Mouse (Mus musculus) left cerebral cortex, postnatal 36 days (tissue): ENCODE results near the gene Snrpf. TPM values are rescaled to one million over a fixed set of nuclear protein-coding genes. Genes with fewer than 3 reads are reported as not detected.
"Not testable (repeated sequence)": the region's sequence is repeated elsewhere in the genome, so short reads cannot be mapped to it uniquely, and the experiment has no call there.

Source experiments
- DNase-seq, 2 experiments: peaks; one replicate each; pipeline ENCODE4 v3.0.0; 2021 to 2022; ENCODE audit warnings: low spot score in 2 of 2, mixed read lengths in 1 of 2
- intact Hi-C: fragments of 180-260 bp; cut with DNase I; formaldehyde crosslinking; loops from one replicate; pipeline ENCODE4 v1.15.1; 2025
- total RNA-seq, 2 experiments: library from RNA; stranded (reverse); gene quantifications; 2 replicates each; pipeline ENCODE4 v1.2.3; 2021

Snrpf gene
- total RNA-seq, 2 experiments from 2014 or later = 14.9 to 17.3 TPM

DNA sequence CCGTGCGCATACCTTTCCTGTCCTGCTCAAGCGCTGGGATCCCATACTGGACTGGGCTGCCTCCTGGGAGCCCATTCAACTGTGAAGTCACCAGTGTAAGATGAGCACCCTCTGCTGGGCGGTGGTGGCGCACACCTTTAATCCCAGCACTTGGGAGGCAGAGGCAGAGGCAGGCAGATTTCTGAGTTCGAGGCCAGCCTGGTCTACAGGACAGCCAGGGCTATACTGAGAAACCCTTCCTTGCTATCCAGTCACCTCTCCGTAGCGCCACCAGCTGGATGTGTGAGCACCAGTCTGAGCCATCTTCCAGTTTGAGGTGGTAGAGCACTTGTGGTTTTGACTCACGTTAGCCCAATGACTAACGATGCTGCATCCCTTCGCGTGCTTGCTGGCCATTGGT is 3.0 kb upstream of the Snrpf start:
- intact Hi-C loops = no loop called here
- DNase-seq = no peak

DNA sequence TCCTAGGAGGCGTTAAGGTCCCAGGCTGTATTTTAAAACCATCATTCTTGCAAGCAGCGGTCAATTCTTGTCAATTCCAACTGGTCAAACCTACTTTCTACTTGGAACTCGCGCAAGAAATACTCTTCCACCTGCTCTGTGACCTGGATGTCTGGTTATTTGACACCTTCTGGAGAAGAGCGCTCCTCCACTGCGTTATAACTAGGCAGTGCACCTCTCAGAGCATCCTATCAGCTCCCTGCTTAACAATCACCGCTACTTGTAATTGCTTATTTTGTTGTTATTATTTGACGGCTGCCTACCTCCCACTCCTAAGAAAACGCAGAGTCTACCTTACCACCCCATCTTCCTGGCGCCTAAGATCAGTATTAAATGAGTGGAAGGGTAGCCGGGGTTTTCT is 710 bp downstream of the Snrpf start:
- intact Hi-C loops = no loop called here
- DNase-seq = no peak

DNA sequence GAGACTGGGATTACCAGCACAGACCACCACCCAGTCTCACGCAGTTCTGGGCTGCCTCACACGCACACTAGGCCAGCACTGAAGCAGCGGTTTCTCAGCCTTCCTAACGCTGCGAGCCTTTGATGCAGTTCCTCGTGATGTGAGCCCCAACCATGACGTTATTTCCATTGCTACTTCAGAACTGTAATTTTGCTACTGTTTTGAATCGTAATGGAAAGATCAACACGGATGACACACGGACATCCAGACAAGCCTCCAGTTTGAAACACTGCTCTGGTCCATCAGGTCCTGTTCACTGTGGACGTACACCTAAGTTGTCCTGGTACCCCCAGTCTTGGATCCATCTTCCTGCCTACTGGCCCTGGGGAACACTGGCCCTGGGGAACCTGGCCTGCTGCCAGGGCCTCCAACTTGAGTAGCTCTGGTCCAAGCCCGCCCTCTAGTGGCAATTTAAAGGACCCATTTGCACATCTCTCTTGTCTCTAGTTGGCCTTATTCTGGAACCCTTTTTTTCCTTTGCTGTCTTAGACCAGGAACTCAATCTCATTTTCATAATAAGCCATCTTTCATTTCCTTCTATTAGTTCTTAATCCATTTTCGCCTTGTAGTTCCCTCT is 12.1 kb downstream of the Snrpf start:
- intact Hi-C loops = loop anchor here (1.0 to 10.0 kb wide), 3 partner anchors 91 to 283 kb away; no protein-coding TSS in a partner anchor
- peak; percentile 49 to 57 for DNase-seq

DNA sequence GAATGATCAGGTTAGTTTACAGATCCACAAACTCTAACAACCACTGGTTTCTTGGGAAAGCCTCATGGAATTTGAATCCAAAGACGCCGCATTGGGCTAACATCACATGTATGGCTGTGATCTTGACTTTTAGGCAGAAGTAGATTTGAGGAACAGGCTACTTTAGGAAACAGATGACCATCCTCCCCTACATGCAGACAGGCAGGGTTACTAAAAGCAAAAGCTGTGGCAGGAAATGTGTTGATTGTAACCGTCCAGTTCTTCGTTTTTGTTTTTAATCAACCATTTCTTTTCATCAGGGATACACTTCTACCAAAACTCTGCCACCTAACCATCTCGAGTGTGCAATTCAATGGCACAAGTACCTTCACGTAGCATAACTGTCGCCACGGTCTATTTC is 13.5 kb downstream of the Snrpf start:
- DNase-seq = no peak
- intact Hi-C loops = loop anchor here (5.0 to 10.0 kb wide), 2 partner anchors 149 to 281 kb away; no protein-coding TSS in a partner anchor

DNA sequence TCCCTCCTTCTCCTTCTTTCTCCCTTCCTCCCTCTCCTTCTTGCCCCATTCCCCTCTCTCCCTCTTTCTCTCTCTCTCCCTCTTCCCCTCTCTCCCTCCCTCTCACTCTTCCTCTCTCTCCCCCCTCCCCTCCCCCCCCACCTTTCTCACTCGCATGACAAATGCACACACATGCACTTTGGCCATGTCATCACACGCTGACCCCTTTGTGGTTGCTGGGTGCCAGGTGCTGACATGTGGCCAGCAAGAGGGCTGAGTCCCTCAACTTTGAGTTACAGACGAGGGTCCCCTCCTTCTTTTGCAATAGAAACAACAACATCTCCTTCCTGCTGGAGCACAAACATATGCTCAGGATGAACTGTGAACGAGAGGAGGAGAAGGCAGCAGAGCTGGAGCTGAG is 14.5 kb downstream of the Snrpf start:
- DNase-seq = no peak
- intact Hi-C loops = loop anchor here (5.0 to 10.0 kb wide), 2 partner anchors 148 to 280 kb away; no protein-coding TSS in a partner anchor

DNA sequence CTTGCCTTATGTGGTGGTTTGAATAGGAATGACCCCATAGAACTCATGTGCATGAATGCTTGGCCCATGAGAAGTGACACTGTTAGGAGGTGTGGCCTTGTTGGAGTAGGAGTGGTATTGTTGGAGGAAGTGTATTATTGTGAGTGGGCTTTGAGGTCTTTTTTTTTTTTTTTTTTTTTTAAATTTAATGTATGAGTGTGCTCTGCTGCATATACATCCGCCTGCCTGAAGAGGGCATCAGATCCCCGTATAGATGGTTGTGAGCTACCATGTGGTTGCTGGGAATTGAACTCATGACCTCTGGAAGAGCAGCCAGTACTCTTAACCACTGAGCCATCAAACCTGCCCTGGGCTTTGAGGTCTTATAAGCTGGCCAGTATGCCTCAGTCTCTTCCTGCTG is 17.3 kb downstream of the Snrpf start:
- intact Hi-C loops = loop anchor here (10.0 kb wide), 1 partner anchor 277 kb away; no protein-coding TSS in a partner anchor
- no peak for DNase-seq

DNA sequence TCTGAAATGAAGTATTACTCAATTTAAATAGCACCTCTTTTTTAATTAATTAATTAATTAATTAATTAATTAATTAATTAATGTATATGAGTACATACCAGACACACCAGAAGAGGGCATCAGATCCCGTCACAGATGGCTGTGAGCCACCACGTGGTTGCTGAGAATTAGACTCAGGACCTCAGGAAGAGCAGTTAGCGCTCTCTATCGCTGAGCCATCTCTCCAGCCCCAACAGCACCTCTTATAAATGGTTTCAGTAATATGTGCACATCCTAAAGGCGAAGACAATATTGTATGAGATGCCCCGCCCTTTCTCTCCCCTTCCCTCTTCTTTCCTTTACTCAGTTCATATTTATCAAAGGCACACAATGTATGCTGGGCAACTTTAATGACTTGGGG is 20.8 kb downstream of the Snrpf start:
- no peak for DNase-seq
- intact Hi-C loops = no loop called here

DNA sequence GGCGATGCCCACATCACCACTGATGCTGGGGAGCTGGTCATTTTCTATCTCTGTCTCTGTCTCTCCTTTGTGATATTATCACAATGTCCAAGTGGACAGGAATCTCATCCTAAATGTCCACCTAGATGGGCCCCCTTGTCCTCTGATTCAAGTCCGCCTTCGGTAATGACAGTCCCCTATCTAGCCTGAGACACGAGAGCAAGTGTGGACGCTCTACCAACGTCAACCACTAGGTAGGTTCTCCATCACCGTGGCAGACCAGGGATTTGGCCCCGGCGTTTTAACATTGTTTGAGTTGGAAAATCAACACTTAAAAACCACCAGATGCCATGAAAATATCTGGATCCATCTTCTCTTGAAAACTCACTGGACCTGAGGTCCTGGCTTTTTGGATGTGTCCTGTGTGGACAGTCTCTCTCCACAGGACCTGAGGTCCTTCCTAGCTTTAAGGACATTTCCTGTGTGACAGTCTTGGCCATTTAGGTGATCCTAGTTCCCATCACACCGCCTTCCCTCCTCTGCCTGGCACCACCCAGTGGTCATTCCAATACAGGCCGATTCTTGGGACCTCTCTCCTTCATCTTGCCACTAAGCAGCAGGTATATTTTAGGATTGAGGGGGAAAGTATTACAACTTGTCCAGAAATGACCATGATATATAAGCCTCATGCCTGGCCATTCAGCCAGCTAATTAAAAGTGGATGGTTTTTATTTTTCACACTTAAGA is 21.5 kb downstream of the Snrpf start:
- intact Hi-C loops = no loop called here
- DNase-seq = no peak

DNA sequence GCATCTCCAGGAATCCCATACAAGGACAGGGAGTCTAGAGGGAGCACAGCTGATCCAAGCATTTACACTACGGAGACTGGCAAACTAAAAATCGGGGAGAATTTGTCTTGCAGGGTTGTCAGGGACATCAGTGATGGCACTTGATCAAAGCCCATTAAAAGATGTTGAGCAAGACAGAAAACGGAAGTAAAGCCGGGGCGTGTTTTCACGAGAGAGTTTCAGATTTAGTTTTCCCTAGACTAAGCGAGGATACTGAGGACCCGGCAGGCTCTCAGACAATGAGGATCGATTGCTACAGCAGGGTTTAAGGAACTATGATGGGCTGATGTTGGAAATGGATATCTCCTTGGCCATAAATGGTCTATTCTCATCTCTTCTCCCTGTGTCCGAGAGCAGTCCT is 22.4 kb downstream of the Snrpf start:
- DNase-seq = no peak
- intact Hi-C loops = no loop called here

DNA sequence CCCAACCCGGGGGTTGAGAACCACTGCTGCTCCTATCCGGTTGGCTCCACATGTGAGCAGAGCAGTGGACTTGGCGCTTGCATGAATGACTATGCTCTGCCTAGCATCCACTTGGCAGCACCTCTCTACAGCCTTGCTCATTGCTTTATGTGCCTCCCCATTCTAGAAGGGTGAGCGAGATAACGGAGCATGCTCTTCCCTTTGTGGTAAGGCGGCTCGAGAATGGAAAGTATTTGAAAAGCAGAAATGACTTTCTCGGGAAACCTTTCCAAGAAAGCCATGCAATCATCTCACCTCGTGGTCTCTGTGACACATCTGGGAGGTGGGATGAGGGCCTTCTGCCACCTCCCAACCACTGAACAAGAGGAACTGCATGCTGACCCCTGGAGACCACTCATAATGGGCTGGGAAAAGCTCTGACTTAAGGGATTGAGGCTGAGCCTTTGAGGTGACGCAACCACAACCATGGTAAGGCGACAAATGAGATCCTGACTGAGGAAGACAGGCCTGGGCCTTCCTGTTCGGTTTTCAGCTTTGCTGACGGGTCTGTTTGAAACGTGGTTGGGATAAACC is 24.9 kb downstream of the Snrpf start:
- intact Hi-C loops = no loop called here
- no peak for DNase-seq

DNA sequence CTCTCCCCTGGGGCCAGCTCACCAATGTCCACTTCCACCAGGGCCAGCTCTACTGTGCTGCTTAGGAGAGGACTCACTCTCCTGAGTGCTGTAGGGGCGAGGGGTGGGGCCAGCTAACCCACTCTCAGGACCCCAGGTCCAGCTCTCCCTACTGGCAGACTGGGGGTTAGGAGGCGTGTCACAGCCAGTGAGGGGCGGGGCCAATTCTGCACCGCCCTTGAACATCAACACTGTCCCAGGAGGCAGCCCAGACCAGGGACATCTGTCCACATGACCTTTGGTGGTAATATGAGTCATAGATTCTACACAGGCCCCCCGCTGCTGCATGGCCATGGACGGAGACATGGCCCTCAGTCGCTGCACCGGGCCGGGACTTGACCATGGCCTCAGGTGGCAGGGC is 29.7 kb downstream of the Snrpf start:
- intact Hi-C loops = loop anchor here (10.0 kb wide), 1 partner anchor 515 kb away; no protein-coding TSS in a partner anchor

DNA sequence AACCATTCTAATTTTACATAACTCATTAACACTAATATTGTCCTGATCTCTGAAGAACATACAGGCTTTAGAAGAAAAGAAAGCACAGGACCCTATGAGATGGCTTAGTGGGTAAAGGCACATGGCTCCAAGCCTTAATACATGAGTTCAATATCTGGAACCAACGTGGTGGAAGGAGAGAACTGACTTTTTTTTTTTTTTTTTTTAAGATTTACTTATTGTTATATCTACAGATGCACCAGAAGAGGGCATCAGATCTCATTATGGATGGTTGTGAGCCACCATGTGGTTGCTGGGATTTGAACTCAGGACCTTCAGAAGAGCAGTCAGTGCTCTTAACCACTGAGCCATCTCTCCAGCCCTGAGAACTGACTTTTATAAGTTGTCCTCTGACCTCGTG is 31.5 kb downstream of the Snrpf start:
- not testable (repeated sequence) for DNase-seq
- intact Hi-C loops = loop anchor here (10.0 kb wide), 1 partner anchor 513 kb away; no protein-coding TSS in a partner anchor

More for the DNA sequence above, 29.7 kb downstream of the Snrpf start:
- DNase-seq = no peak

DNA sequence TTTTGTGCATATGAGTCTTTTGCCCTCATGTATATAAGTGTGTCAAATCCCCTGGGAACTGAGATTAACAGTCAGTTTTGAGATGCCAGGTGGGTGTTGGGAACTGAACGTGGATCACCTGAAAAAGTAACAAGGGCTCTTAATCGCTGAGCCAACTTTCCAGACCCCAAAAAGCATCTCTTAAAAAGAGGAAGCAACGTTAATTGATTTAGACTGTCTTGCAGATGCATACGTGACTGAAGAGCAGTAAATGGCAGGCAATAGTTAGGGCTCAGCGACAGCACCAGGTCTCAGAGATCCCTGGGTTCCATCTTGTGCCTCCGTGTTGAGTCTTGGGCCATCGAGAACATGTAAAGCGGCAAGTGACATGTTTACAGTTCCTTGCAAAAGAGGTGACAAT is 36.9 kb downstream of the Snrpf start:
- intact Hi-C loops = loop anchor here (5.0 to 10.0 kb wide), 2 partner anchors 250 to 508 kb away; no protein-coding TSS in a partner anchor
- DNase-seq = no peak

DNA sequence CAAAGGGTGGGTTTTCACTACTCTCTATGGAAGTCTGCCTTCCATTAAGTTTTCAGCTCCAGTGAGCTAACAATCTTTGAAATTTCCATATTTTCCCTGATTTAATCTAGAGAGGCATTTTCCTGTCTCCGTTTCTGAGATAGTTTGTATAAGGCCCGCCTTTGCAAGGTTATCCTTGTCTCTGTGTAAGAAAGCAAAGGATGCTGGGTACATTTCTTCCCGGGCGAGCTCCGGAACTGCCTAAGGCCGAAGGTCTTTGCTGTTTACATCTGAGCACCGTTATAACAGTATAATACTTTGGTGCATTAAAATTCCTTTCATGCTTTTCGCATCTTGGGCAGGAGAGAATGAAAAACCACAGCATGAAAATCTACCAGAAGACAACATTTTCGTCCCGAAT is 39.7 kb downstream of the Snrpf start:
- intact Hi-C loops = loop anchor here (5.0 to 10.0 kb wide), 4 partner anchors 63 to 505 kb away; partner anchors contain the start of gene Hal
- no peak for DNase-seq

DNA sequence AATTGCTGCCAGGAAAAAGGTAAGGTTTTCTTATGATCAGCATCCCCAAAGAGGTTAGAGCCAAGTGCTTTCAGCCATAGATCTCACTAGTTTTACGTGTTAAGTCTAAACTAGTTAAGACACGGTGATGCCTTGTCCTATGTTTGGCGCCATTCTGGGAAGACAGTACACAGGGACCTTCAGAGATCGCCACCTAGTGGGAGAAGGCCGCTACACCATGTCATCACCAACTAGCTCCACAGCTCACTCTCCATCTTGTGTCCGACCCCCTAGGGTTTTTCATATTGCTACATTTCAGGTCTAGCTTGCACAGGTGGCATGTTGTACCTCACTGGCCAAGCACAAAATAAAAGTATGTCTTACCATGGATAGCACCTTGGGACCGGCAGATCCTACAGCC is 40.5 kb downstream of the Snrpf start:
- intact Hi-C loops = loop anchor here (5.0 kb wide), 2 partner anchors 62 to 122 kb away; partner anchors contain the start of gene Hal
- peak; percentile 65 to 70 for DNase-seq

DNA sequence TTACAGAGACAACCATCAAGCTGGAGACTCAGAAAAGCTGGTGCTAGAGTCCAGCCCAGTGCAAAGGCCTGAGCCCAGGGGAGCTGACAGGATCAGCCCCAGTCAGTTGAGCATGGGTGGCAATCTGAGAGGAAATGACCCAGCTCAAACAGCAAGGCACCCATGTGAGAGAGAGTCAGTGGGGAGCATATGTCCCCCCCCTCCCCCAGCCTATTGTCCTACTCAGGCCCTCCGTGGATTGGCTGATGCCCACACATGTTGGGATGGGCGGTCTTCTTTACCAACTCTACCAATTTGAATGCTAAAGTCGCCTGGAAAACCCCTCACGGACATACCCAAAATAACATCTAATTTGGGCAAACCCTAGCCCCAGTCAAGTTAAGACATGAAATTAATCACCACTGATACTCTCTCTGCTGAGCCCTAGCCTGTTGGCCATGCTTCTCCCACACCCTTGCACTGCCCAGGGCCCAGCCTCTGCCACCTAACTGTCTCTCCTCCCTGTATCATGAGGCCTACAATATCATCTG is 41.7 kb downstream of the Snrpf start:
- DNase-seq = no peak
- intact Hi-C loops = loop anchor here (5.0 kb wide), 2 partner anchors 61 to 121 kb away; partner anchors contain the start of gene Hal

DNA sequence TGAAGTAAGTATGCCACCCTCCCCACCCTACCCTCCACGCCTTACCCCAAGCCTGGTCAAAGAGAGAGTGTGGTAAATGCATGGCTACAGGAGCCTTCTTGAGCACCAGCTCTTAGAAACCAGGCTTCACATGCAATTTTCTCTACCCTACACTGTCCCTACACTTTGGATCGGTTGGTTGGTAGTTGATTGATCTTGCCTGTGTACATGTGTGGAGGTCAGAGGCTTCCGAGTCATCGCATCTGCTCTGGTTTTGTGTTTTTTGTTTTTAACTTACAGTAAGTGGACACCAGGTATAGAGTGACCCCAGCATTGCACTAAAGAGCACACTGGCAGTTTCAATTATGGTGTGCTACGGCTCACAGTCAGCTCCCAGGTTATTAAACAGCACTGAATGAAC is 45.3 kb downstream of the Snrpf start:
- DNase-seq = no peak
- intact Hi-C loops = no loop called here

DNA sequence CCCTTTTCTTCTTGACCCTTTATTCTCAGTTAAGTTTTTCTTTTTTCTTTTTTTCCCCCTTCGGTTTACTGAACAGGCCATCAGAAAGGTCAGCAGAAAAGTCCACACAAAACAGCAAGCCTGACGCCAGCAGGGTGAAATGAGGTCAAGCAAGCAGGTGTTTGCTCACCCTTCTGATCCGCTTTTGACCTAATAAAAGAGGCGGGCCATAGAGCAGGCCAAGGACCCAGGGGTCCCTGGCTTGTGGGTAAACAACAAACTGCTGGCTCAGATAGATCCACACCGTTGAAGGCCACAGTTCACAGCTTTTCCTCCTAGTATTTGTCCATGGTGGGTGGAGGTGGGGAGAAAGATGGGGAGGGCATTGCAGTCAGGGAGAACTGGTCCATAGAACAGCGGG is 46.3 kb downstream of the Snrpf start:
- intact Hi-C loops = no loop called here
- DNase-seq = no peak

DNA sequence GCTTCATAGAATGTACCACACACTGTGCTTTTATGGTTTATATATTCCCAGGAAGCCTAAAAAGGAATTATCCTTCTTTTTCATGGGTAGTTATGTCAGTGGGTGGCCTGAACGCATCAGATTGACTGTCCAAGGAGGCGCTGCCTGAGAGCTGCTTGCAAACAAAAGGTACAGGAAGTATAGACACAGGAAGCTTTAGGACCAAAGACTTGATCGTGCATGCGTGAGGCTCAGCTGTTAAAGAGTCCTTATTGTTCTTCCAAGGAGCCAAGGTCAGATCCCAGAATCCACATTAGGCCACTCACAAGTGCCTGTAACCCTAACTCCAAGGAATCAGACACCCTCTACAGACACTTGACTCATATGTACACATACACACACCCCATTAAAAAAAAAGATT is 47.1 kb downstream of the Snrpf start:
- no peak for DNase-seq
- intact Hi-C loops = no loop called here

DNA sequence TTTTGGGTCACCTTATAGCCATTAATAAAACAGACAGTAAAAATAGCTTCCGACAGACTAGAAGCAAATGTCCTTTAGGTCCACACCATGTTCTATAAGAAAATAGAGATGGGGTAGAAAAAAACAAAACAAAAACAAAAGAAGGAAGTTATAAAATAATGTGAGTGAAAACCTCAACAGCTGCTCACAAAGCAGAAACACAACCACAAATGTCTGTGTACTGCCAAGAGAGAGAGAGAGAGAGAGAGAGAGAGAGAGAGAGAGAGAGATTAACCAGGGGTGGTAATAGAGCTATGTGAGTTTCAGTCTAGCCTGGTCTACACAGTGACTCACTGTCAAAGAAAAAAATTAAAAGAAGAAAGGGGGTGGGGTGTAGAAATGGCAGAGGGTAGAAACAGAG is 47.9 kb downstream of the Snrpf start:
- no peak for DNase-seq
- intact Hi-C loops = no loop called here
